Mouse (Mus musculus) CH12.LX (cell line): ENCODE results near the gene Pole2. TPM values are rescaled to one million over a fixed set of nuclear protein-coding genes. Genes with fewer than 3 reads are reported as not detected.

Experiments used
- DNase-seq: peaks from one replicate; pipeline ENCODE4 v3.0.0-alpha.2; 2013; ENCODE audit errors: extremely low read depth
- H3K27ac ChIP-seq: 2 replicates; pipeline ENCODE4 v1.5.1; 2012; ENCODE audit warnings: low read depth, mild to moderate bottlenecking, control low read depth, moderate library complexity; ENCODE audit not compliant: insufficient read depth
- H3K27me3 ChIP-seq: replicated peaks from 2 replicates; pipeline ENCODE3; 2012; ENCODE audit warnings: inconsistent platforms
- H3K36me3 ChIP-seq, 2 experiments: replicated peaks in 1 of 2; 2 replicates each; pipeline versions ENCODE3 to v1.6.1; 2012; ENCODE audit warnings: inconsistent platforms in 1 of 2, low read length in 1 of 2, mild to moderate bottlenecking in 1 of 2, mixed read lengths in 1 of 2, moderate library complexity in 1 of 2; ENCODE audit not compliant: control insufficient read depth in 1 of 2, insufficient read depth in 1 of 2
- H3K4me1 ChIP-seq, 2 experiments: 2 replicates each; pipeline ENCODE4 v1.6.1; 2012; ENCODE audit warnings: inconsistent platforms in 1 of 2, moderate library complexity in 1 of 2; ENCODE audit not compliant: insufficient read depth in 2 of 2, control insufficient read depth in 1 of 2
- H3K4me2 ChIP-seq: 2 replicates; pipeline ENCODE4 v1.6.1; 2012; ENCODE audit warnings: low read depth, mild to moderate bottlenecking, control low read depth; ENCODE audit not compliant: poor library complexity, insufficient read depth, severe bottlenecking
- H3K4me3 ChIP-seq, 3 experiments: fragments of 150-350 bp in 1 of 3; sonication (generic) in 1 of 3; replicated peaks in 1 of 3; 2 replicates each; pipeline versions ENCODE3 to v1.5.1; 2011 to 2012; ENCODE audit warnings: low read depth in 2 of 3, low read length in 2 of 3, mild to moderate bottlenecking in 2 of 3, moderate library complexity in 2 of 3, control low read depth in 1 of 3, improper control_type of control experiment in 1 of 3, inconsistent platforms in 1 of 3, mixed read lengths in 1 of 3; ENCODE audit not compliant: poor library complexity in 1 of 3
- H3K79me2 ChIP-seq: replicated peaks from 2 replicates; pipeline ENCODE4 v1.6.1; 2012; ENCODE audit warnings: mild to moderate bottlenecking, moderate library complexity; ENCODE audit not compliant: control insufficient read depth, poor library complexity, insufficient read depth, severe bottlenecking; ENCODE audit errors: extremely low read depth
- H3K9ac ChIP-seq: 2 replicates; pipeline ENCODE4 v1.6.1; 2012; ENCODE audit warnings: low read depth, mild to moderate bottlenecking, control low read depth, moderate library complexity; ENCODE audit not compliant: insufficient read depth
- H3K9me3 ChIP-seq: replicated peaks from 2 replicates; pipeline ENCODE3; 2012; ENCODE audit warnings: low read length, inconsistent platforms, mixed read lengths
- CHD1 ChIP-seq: IDR thresholded peaks from 2 replicates; pipeline ENCODE4 v1.6.1; 2012; ENCODE audit warnings: low read depth, low read length, improper control_type of control experiment, inconsistent platforms
- CHD2 ChIP-seq: IDR thresholded peaks from 2 replicates; pipeline ENCODE4 v1.6.1; 2011; ENCODE audit warnings: low read length, improper control_type of control experiment
- E2F4 ChIP-seq: IDR thresholded peaks from 2 replicates; pipeline ENCODE4 v1.6.1; 2011; ENCODE audit warnings: low read depth, low read length, improper control_type of control experiment; ENCODE audit not compliant: insufficient replicate concordance
- ELF1 ChIP-seq: IDR thresholded peaks from 2 replicates; pipeline ENCODE4 v1.6.1; 2014; ENCODE audit warnings: low read depth, mild to moderate bottlenecking, inconsistent platforms, low read length, improper control_type of control experiment
- ETS1 ChIP-seq: conservative IDR thresholded peaks from 2 replicates; pipeline ENCODE4 v1.6.1; 2012; ENCODE audit warnings: low read depth, mild to moderate bottlenecking, inconsistent platforms, low read length, improper control_type of control experiment, moderate library complexity
- IRF4 ChIP-seq: IDR thresholded peaks from 2 replicates; pipeline ENCODE4 v1.6.1; 2014; ENCODE audit warnings: low read depth, mild to moderate bottlenecking, inconsistent platforms, low read length, improper control_type of control experiment
- JUND ChIP-seq: conservative IDR thresholded peaks from 2 replicates; pipeline ENCODE4 v1.6.1; 2011; ENCODE audit warnings: low read depth, low read length, improper control_type of control experiment
- MAFK ChIP-seq: IDR thresholded peaks from 2 replicates; pipeline ENCODE4 v1.6.1; 2011; ENCODE audit warnings: low read length, improper control_type of control experiment; ENCODE audit not compliant: insufficient replicate concordance
- MAX ChIP-seq: IDR thresholded peaks from 2 replicates; pipeline ENCODE4 v1.6.1; 2011; ENCODE audit warnings: low read length, improper control_type of control experiment
- MAZ ChIP-seq: IDR thresholded peaks from 2 replicates; pipeline ENCODE4 v1.6.1; 2012; ENCODE audit warnings: low read depth, mild to moderate bottlenecking, inconsistent platforms, low read length, improper control_type of control experiment, moderate library complexity
- MEF2A ChIP-seq: IDR thresholded peaks from 2 replicates; pipeline ENCODE4 v1.6.1; 2014; ENCODE audit warnings: low read depth, mild to moderate bottlenecking, inconsistent platforms, low read length, improper control_type of control experiment, borderline replicate concordance
- MYC ChIP-seq: IDR thresholded peaks from 2 replicates; pipeline ENCODE4 v1.6.1; 2011; ENCODE audit warnings: low read depth, mild to moderate bottlenecking, improper control_type of control experiment, low read length
- NELFE ChIP-seq: IDR thresholded peaks from 2 replicates; pipeline ENCODE4 v1.6.1; 2011; ENCODE audit warnings: low read depth, low read length, improper control_type of control experiment
- POLR2A ChIP-seq: IDR thresholded peaks from 2 replicates; pipeline ENCODE4 v1.6.1; 2011; ENCODE audit warnings: low read depth, mild to moderate bottlenecking, improper control_type of control experiment, low read length
- POLR2AphosphoS2 ChIP-seq: IDR thresholded peaks from 2 replicates; pipeline ENCODE4 v1.6.1; 2011; ENCODE audit warnings: low read depth, low read length, improper control_type of control experiment
- RAD21 ChIP-seq: IDR thresholded peaks from 2 replicates; pipeline ENCODE4 v1.6.1; 2011; ENCODE audit warnings: low read depth, mild to moderate bottlenecking, low read length, improper control_type of control experiment, moderate library complexity
- SIN3A ChIP-seq: IDR thresholded peaks from 2 replicates; pipeline ENCODE4 v1.6.1; 2012; ENCODE audit warnings: low read length, improper control_type of control experiment, inconsistent platforms
- SMC3 ChIP-seq: IDR thresholded peaks from 2 replicates; pipeline ENCODE4 v1.6.1; 2011; ENCODE audit warnings: low read depth, low read length, improper control_type of control experiment
- TCF12 ChIP-seq: IDR thresholded peaks from 2 replicates; pipeline ENCODE4 v1.6.1; 2014; ENCODE audit warnings: low read depth, mild to moderate bottlenecking, inconsistent platforms, low read length, improper control_type of control experiment
- USF1 ChIP-seq: IDR thresholded peaks from 2 replicates; pipeline ENCODE4 v1.6.1; 2014; ENCODE audit warnings: low read depth, mild to moderate bottlenecking, inconsistent platforms, low read length, improper control_type of control experiment
- USF2 ChIP-seq: conservative IDR thresholded peaks from 2 replicates; pipeline ENCODE4 v1.6.1; 2011; ENCODE audit warnings: low read depth, low read length, improper control_type of control experiment
- ZC3H11A ChIP-seq: IDR thresholded peaks from 2 replicates; pipeline ENCODE4 v1.6.1; 2012; ENCODE audit warnings: low read depth, mild to moderate bottlenecking, inconsistent platforms, low read length, improper control_type of control experiment
- ZNF384 ChIP-seq: IDR thresholded peaks from 2 replicates; pipeline ENCODE4 v1.6.1; 2012; ENCODE audit warnings: low read depth, low read length, improper control_type of control experiment, inconsistent platforms
- dilution Hi-C: fragments of 300-500 bp; cut with MboI; formaldehyde crosslinking; loops from 2 replicates; pipeline ENCODE4 v1.14.3; 2020; ENCODE audit warnings: low sequenced_read_pairs; ENCODE audit not compliant: extremely low pct_unique_long_range_greater_than_20kb, extremely low pct_ligation_motif_present
- in situ Hi-C: fragments of 300-500 bp; cut with MboI; formaldehyde crosslinking; loops from 3 replicates; pipeline ENCODE4 v1.14.3; 2019; ENCODE audit warnings: low sequenced_read_pairs, low pct_ligation_motif_present, low pct_unique_long_range_greater_than_20kb, mixed read lengths
- polyA plus RNA-seq: library from polyadenylated mRNA; unstranded; fragments of >175 nt; gene quantifications from 2 replicates; pipeline ENCODE4 v1.2.1, GENCODE M21; 2012; ENCODE audit warnings: low read depth; ENCODE audit not compliant: insufficient read length
- total RNA-seq, 2 experiments: library from RNA; depleted of rRNA; stranded (reverse); fragments of 300-350 nt in 1 of 2; fragments of >200 nt in 1 of 2; gene quantifications; 2 replicates each; pipeline ENCODE4 v1.2.3; 2012 to 2014

Pole2 gene
- total and polyA plus RNA-seq, 3 experiments: 32.6 to 143 (median 37.1) TPM

DNA sequence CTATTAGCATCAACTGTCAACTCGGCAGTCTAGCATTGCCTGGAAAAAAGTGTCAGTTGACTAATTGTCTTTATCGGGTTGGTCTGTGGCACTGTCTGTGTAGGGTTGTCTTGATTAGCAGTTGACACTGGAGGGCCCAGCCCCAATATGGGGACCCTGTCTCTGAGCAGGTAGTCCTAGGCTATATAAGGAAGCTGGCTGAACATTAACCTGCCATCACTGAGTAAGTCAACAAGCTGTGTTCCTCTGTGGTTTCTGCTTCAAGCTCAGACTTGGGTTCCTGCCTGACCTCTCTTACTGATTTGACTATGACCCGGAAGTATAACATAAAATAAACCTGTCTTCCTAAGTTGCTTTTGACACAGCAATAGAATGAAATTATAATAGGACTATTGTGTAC is 52.0 kb downstream of the Pole2 start:
- no peak overlapping the region for H3K4me3 ChIP-seq
- no peak overlapping the region for H3K9ac ChIP-seq
- 0 out of 2 replicates have a peak, but pooled peaks cover 5% of the 10 kb centered on the region for H3K79me2 ChIP-seq
- H3K9me3 ChIP-seq: peaks cover 3% of the 10 kb centered on the region
- DNase-seq: no peak
- peaks cover 0 to 4% of the 10 kb centered on the region in 2 experiments; a peak in 1 of 4 replicates for H3K4me1 ChIP-seq
- H3K4me2 ChIP-seq: no peak overlapping the region
- dilution Hi-C loops (no loop called here), in situ Hi-C loops (no loop called here)
- H3K27me3 ChIP-seq: no peaks in the 10 kb centered on the region
- TF ChIP-seq USF1: no peak
- TF ChIP-seq USF2: no peak
- TF ChIP-seq POLR2A: no peak
- no peak for TF ChIP-seq IRF4
- TF ChIP-seq ZNF384: no peak
- TF ChIP-seq E2F4: no peak
- no peak for TF ChIP-seq MAZ
- no peak for TF ChIP-seq JUND
- no peak for TF ChIP-seq POLR2AphosphoS2
- no peak for TF ChIP-seq CHD1
- no peak for TF ChIP-seq ZC3H11A
- TF ChIP-seq CHD2: no peak
- no peak for TF ChIP-seq MEF2A
- no peak for TF ChIP-seq MYC
- TF ChIP-seq TCF12: no peak
- TF ChIP-seq SMC3: no peak
- peaks cover 22 to 64% of the 10 kb centered on the region in 2 experiments for H3K36me3 ChIP-seq
- H3K27ac ChIP-seq: no peak overlapping the region

DNA sequence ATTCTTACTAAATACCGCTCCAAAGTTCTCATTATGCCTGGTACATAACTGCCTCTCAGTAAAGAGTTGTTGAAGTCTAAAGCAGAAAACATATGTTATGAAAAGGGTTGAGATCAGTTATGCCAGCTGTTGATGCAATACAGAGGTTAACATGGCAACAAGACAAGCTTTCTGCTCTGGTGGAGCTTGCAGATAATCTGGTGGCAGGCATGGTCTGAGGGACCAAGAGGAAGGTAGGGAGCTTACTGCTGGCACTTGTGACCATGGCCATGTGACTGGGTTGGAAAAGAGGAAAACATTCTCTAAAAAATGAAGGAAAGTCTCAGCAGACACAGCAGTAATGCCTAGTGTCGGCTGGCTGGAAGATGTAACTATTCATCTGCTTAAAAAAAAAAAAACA is 56.7 kb downstream of the Pole2 start:
- DNase-seq: no peak
- H3K4me3 ChIP-seq: no peak overlapping the region
- H3K9ac ChIP-seq: no peak overlapping the region
- H3K9me3 ChIP-seq: no peaks in the 10 kb centered on the region
- H3K4me2 ChIP-seq: no peak overlapping the region
- dilution Hi-C loops: no loop called here
- H3K4me1 ChIP-seq: peaks cover 3 to 20% of the 10 kb centered on the region in 2 experiments
- TF ChIP-seq ETS1: no peak
- no peak for TF ChIP-seq MEF2A
- TF ChIP-seq SIN3A: no peak
- TF ChIP-seq RAD21: no peak
- no peak for TF ChIP-seq E2F4
- no peak for TF ChIP-seq USF1
- no peak for TF ChIP-seq POLR2A
- TF ChIP-seq NELFE: no peak
- TF ChIP-seq MAX: no peak
- no peak for TF ChIP-seq MYC
- no peak for TF ChIP-seq ELF1
- TF ChIP-seq USF2: no peak
- no peak for TF ChIP-seq MAFK
- no peak overlapping the region for H3K27ac ChIP-seq
- no peaks in the 10 kb centered on the region for H3K27me3 ChIP-seq
- H3K79me2 ChIP-seq: peaks cover 18% of the 10 kb centered on the region
- H3K36me3 ChIP-seq: peaks cover 15 to 41% of the 10 kb centered on the region in 2 experiments
- in situ Hi-C loops: no loop called here
